Mouse (Mus musculus) gastrocnemius, adult 8-10 months (tissue): ENCODE results near the gene Tfdp2. TPM values are rescaled to one million over a fixed set of nuclear protein-coding genes. Genes with fewer than 3 reads are reported as not detected.

ENCODE experiments used
- DNase-seq, 2 experiments: peaks; one replicate each; pipeline ENCODE4 v3.0.0; 2022; ENCODE audit warnings: low spot score in 2 of 2
- total RNA-seq, 4 experiments: library from RNA; stranded (reverse); gene quantifications; 2 replicates each; pipeline ENCODE4 v1.2.4; 2022

The Tfdp2 gene
- total RNA-seq, 4 experiments from 2014 or later, result 46.1 to 71.6 (median 48.1) TPM

DNA sequence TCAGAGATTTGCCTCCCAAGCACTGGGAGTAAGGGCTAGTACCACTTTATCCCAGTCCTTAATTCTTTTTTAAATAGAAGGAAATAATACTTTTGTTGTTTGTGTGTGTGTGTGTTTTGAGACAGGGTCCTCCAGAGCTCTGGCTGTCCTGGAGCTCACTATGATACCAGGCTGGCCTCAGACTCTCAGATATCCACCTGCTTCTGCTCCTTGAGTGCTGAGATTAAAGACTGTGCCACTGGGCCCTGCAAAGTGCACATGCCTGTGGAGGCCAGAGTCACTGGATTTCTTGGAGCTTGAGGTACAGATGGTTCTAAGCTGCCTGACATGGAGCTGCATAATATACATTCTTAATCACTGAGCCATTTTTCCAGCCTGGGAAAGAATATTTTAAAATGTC, 32.2 kb downstream of the Tfdp2 start:
- DNase-seq, result no peak

DNA sequence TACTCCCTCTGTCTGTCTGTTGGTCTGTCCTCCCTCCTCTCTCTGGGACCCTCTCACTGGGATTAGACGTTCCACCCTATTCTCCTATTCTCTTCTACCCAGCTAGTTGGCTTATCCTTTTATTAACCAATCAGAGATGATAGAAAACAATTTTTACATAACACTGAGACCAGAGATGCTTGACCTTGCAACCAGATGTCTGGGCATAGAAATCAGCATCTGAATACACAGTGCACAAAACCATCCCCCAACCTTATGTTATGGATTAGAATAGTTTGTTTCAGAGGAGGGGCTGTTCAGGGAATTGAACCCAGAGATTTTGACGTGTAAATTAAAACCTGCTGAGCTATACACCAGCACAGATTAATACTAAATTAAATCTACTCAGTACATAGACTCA, 34.2 kb downstream of the Tfdp2 start:
- no peak for DNase-seq

DNA sequence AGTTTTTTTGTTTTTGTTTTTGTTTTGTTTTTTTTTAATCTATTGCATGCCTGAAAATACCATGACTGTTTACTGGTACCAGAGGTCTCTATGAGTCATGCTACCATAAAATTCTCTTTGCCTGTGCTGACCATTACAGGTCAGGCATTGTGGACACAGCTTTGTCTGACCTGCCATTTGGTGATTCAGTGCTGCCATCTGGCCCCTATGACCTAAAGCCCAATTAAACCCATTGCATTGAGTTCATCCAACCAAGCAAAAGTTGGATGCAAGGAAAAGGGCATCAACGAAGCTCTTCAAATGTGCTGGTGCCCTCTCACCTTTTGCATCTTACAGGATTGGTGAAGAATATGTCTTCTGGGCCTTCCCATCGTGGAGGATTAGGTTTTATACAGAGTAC, 39.4 kb downstream of the Tfdp2 start:
- DNase-seq, result no peak

DNA sequence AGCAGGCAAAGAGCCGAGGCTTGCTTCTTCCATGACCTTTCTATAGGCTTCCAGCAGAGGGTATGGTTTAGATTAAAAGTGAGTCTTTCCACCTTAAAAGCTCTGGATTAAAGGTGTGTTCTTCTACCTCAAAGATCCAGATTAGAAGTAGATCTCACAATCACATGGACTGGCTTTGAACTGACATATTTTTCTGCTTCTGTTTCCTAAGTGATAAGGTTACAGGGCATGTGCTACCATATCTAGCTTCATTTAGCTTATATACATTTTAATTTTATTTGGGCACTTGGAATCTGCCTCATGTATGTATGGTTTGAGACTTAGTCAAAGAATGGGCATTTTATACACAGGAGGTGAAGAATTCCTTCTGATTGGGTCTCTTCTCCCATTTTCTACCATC, 41.3 kb downstream of the Tfdp2 start:
- no peak for DNase-seq

DNA sequence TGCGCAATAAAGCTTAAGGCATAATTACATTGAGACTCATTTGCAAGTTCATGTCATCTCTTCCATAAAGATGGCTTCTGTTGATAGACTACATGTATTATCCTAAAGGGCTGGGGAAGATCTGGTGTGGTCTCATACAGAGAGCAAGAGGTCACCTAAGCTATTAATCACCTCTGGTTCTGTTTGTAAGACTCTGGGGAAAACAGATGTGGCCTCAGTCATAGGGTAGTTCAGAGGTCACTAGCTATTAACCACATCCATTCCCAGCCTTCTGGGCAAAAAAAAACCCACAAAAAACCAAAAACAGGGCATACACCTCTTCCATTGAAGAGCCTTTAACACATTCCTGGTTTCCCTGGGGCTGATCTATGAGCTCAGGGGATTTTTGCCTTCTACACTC, 42.2 kb downstream of the Tfdp2 start:
- no peak for DNase-seq

DNA sequence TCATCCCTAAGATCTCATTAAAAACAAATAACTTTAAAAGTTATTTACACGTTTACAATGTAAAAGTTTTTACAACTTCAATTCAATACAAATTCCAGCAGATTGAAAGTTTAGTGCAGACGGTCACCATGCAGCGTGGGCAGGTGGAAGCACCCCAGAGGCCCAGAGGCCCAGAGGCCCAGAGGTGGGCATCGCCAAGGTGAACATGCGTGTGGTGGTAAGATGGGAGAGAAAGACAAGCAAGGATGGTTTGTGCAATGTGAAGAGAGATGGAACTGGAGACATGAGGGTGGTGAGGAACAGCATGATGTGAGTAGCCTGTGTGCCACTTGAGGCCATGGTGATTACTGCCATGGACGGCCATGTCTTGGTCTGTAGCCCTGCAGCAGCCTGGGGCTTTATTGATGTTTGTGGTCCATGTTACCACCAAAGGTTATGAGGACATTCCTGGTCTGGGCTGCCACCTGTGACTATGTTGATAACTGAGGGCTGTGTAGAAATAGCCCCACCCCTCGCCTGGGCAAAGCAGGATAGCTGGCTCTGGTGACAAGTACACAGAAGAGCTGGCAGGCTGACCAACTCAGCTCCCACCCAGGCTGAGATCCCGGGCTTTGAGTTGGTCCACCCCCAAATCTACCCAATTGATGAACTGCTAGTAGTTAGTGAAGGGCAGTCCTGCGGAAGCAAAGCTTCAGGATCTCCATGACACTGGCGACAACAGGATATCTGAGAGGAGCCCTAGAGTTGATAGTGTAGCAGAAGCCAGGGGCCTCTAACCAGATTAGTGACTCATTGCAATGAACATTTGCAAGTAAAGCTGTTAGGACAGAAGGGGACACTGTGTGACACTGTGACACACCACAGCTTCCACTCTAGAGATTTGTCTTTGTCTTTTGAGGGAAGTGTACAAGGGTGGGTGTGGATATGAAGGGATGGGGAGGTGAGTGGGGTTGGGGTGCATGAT, 45.3 kb downstream of the Tfdp2 start:
- no peak for DNase-seq

DNA sequence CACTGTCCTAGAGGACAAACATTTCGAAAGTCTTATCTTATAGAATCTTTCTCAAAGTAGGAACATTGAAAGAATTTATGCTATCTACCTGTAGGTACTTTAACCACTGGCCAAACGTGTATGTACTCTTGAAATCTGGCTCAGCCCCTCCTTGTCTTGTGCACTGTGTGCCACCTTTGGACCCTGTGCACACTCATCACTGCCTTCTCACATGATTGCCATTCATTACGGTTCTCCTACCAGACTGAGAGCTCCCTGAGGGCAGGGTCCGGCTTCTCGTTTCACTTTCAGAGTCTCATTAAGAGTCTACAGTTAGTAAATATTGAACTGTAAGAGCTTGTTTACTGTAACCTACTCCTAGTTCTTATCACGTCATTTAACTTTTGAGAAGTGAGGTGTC, 47.8 kb downstream of the Tfdp2 start:
- no peak for DNase-seq

DNA sequence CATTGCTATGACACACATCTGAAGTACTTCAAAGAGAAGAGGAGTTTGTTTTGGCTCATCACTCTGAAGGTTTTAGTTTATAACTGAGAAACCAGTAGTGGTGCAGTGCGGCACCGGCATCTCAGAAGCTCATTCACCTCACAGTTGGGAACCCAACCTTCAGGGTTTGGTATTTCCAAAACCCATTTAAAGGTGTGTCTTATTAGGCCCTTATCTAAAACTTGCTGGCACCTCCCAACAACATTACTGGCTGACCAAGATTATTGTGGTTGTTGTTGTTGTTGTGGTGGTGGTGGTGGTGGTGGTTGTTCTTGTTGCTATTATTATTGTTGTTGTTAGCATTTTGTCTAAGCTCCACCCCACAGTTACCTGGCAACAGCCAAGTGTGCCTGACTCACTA, 58.7 kb downstream of the Tfdp2 start:
- no peak for DNase-seq

DNA sequence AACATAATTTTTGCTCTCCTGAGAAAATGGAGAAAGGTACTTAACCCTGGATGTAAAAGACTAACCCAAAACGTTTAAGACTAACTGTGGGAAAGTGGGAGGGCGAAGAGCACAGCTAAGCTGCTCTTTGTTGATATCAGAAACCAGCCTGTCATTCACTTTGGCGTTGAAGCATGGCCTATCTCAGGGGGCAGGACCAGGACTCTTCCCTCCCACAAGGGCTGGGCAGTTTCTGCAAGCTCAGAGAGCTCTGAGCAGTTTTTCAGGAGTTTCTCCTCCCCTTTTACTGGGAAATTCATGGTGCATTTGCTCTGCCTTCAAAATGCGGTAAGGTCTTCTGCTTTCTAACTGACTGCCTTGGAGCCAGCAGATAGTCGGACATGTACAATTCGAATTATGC, 62.4 kb downstream of the Tfdp2 start:
- DNase-seq, result no peak

DNA sequence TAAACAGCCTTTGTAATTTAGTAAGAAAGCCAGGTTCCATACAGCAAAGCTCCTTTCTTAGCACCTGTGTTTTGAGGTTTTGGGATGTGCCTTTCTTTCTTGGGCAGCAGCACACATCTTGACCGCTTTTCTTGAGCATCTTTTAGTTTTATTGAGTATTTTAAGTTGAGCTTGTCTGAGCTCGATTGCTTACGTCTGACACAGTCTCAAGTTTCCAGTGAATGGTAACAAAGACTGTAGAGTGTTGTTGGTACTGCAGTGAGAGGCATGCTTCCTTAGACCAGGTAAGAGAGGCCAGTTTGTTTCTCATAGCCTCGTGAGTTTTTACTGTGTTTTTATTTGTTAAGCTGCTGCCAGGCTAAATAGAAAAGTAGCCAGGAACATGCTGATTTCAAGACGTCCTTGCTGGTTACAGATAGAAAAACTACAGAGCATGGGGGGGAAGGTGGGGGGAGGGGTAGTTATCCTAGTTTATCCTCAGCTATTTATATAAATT, 63.0 kb downstream of the Tfdp2 start:
- DNase-seq, result no peak

DNA sequence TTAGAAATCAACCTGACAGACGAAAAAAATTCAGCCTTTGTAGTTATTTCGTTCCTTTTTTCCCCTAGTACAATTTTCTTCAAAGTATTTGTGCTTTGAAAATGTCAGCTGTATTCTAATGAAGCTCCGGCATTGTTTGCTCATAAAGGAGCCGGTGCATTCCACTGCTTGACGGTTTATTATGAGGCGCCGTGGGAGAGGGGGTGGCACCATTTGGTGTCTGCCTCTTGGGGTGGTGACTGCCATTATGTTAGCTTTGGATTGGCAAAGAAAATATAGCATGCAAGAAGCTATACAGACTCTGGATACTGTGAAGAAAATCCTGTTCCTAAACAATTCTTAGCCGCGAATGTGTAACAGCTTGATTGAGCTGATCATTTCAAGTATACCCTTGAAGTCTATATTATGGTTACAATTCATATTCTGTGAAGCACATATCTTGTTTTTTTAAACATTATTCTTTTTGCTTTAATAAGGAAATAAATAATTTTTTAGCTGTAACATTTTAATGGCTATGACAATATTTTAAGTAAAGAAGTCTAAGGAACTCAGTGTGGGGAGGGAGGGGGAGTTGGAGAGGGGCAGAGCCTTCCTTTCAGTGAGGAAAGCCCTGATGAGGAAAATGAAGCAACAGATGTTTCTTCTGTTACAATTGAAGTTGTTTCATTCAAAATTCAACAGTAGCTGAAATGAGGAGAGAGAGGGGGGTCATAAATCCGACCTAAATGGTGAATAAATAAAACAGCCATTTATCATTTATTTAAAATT, 63.9 kb downstream of the Tfdp2 start:
- no peak for DNase-seq

DNA sequence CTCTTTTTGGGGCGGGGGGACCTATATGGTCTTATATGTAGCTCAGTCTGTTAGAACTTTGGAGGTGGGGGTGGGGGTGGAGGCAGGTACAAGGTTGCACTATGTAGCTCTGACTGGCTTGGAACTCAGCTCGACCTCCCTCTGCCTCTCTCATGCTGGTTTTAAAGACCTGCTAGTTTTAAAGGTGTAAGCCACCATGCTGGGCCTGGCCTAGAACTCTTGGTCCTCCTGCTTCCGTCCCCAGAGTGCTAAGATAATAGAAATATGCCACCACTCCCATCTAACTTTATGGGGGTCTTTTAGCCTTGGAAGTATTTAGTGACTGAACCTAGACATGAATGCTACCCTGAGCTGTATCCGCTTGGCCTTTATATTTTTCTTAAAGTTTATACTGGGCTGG, 65.0 kb downstream of the Tfdp2 start:
- DNase-seq, result no peak

DNA sequence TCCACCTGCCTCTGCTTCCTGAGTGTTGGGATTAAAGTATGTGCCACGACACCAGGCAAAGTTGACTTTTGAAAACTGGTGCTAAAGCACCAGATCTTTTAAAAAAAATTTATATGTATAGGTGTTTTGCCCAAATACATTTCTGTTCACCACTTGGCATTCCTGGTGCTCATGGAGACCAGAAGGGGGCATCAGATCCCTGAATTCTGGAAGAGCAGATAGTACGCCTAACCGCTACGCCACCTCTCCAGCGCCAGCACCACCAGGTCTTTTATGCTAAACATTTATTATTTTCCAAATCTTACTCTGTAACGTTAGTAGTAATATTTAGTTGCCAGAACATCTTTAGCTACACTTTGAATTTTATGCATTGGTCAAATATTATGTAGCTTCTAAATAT, 65.9 kb downstream of the Tfdp2 start:
- DNase-seq, result no peak

DNA sequence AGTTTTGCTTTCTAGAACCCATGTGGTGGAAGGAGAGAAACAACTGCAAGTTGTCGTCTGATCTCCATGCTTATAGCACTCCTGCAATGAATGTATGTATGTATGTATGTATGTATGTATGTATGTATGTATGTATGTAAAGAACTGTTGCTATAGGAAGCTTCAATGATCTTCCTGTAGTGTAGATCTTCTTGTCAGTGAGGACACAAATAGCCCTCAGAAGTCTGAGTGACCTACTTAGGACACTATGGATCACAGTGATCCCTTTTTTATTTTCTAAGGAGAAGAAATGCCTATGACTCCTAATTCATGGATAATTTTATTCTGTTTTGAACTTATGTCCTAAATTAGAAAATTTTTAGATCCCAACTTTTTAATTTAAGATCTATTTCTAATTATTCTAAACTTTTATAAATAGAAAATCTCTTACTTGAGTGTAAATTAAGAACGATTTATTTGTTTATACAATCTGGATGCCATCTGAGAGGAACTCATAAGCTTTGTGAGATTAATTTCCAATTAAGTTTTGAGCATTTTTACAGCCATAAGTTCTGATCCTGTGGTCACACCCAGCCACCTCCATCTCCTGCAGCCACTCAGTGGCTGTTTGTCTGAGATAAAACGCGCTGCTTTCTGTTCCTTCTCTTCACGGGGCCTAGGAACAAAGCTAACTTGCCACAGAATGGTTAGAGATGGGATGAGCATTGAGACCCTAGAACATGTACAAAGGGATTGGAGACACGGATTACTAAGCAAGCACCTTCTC, 70.9 kb downstream of the Tfdp2 start:
- DNase-seq, result no peak

DNA sequence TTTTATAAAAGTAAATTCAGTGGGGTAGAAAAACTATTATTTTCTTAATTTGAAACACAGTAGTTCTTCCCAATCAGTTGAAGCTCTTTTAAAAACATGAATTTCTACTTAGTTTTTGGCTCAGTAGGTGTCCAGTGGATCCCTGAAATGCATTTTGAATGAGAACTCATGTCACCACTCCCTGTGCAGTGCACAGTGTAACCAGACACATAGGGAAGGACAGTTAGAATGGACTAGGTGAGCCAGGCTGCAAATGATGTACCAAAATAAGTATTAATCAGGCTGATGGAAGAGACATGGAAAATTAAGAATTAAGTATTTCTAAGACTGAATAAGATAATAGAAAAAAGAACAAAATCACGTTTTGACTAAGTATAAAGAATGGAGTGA, 71.5 kb downstream of the Tfdp2 start:
- no peak for DNase-seq

DNA sequence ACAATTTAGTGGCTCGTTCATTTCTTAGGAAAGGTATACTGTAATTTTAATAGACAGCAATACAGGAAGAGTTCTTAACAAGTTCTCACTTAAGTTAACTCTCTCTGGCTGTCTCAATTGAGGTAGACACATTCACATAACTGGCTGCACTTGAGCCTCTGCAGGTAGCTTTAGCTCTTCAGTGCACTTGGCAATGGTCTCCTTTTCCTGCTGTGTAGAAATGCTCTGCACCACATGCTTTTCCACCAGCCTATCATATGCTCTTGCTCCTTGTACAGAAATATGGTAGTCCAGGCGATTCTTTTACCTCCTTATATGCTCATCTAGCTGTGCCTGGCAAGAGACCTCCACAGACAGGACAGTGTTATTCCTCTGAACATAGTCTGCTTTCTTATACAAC, 73.7 kb downstream of the Tfdp2 start:
- no peak for DNase-seq

DNA sequence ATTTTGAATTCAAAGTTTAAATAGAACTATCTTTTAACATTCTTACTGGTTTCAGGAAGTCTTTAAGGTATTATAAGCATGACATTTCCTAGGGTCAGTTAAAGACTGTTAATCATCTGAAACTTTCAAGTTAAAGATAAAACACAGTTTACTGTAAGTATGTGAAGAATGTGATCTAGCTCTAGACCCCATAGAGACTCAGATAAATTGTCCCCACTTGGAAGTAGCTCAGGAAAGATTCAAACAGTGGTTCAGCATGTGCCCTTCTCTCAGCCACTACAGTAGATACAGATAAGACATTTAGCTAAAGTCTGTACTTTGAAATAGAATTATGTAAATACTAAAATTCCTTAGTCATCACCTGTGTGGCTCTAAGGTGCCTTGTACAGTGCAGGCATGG, 79.5 kb downstream of the Tfdp2 start:
- no peak for DNase-seq

DNA sequence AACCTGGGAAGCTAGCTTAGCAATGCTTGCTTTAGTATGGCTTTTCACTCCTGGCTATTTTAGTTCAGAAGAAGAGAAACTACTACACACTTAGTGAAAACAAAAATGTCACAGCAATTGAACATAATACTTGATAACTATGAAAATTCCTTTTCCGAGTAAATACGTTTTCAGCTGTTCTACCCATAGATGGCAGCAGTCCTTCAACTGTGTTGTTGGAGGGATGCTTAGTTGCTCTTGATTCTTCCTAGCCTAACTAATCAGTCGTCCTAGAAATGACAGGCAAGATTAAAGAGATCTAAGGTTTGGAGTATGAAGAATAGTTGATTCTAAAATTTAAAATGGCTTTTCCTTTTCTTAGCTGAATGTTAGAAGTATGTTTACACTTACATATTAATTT, 85.4 kb downstream of the Tfdp2 start:
- DNase-seq, result no peak

DNA sequence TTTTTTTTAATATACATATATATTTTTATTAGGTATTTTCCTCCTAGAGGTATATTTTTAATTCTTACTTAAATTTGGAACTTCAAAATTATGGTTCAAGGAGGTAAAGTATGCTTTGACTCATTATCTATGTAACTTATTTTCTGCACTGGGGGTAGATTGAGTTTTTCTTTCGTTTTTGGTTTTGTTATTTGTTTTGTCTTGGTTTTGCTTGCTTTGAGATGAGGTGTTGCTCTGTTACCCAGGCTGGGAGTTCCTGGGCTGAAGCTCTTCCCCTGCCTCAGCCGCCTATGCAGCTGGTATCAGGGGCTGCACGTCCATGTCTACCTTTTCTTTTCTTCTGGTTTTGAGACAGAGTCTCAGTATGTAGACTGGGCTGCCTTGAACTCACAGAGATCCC, 86.0 kb downstream of the Tfdp2 start:
- DNase-seq, result no peak

DNA sequence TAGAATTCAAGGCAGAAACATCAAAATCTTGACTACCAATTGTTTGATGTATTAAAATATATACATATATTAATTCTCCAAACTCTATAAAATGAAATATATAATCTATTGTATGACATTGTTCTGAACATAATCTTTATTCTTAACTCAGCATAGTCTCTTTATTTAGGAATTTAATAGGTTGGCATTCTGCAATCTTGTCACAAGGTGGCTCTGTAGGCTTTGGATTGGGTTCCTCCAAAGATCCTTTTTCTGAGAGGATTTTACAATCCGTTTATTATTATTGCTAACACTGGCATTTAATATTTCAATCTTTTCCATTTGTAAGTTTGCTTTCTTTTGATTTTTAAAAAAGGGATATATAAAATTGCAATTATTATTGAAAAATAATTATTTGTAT, 88.8 kb downstream of the Tfdp2 start:
- DNase-seq, result no peak

DNA sequence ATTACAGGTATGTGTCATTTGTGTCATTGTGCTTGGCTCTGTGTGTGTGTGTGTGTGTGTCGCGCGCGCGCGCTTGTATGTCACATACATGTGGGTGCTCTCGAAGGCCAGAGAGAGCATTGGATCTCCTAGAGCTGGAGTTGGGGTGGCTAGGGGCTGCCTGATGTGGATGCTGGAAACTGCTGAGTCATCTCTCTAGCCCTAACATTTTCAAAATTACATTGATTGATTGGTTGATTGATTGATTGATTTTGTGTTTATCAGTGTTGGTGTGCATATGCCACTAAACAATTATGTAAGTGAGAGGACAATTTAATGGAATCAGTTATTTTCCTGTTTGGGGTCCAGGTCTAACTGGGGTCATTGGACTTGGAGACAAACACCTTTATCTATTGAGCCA, 96.1 kb downstream of the Tfdp2 start:
- DNase-seq, result no peak
